Mouse (Mus musculus): ENCODE measurements around the gene Rrp9.

The Rrp9 gene

GRCm38 (mm10) chr9:106475663-106476001 lies at the start of gene Rrp9:
Gene Rrp9 (plus strand): TSS chr9:106475963.
- DNase-seq (ENCODE audit: low spot score in 2 of 2) = no peak

- no peak for DNase-seq (ENCODE audit: low spot score in 2 of 2)
Measured at GRCm38 (mm10) chr9:106428719-106429220, 47.0 kb upstream of the Rrp9 start.

- peak; percentile 94 to 97 for DNase-seq (ENCODE audit: low spot score in 2 of 2)
Measured at GRCm38 (mm10) chr9:106429221-106430014, 46.3 kb upstream of the Rrp9 start, which contains the start of gene Rpl29. Gene Rpl29 (plus strand): TSS chr9:106429454.

GRCm38 (mm10) chr9:106430015-106430264 lies 45.8 kb upstream of the Rrp9 start:
- no peak for DNase-seq (ENCODE audit: low spot score in 2 of 2)

GRCm38 (mm10) chr9:106433389-106433788 lies 42.4 kb upstream of the Rrp9 start:
- DNase-seq (ENCODE audit: low spot score in 2 of 2) = no peak

GRCm38 (mm10) chr9:106436566-106436965 lies 39.2 kb upstream of the Rrp9 start:
- DNase-seq (ENCODE audit: low spot score in 2 of 2) = no peak

- DNase-seq (ENCODE audit: low spot score in 2 of 2) = no peak
Measured at GRCm38 (mm10) chr9:106442680-106443079, 33.1 kb upstream of the Rrp9 start.

GRCm38 (mm10) chr9:106444836-106445235 lies 30.9 kb upstream of the Rrp9 start:
- DNase-seq (ENCODE audit: low spot score in 2 of 2) = no peak

GRCm38 (mm10) chr9:106447348-106447747 lies 28.4 kb upstream of the Rrp9 start, which contains the start of the genes Abhd14b and Abhd14a:
Gene Abhd14b (plus strand): TSS chr9:106447459.
Gene Abhd14a (minus strand): TSS chr9:106447678.
- DNase-seq (ENCODE audit: low spot score in 2 of 2) = peak; percentile 90 to 93

GRCm38 (mm10) chr9:106447951-106448350 lies 27.8 kb upstream of the Rrp9 start:
- DNase-seq (ENCODE audit: low spot score in 2 of 2) = no peak

- DNase-seq (ENCODE audit: low spot score in 2 of 2) = peak; percentile 68 to 69
Measured at GRCm38 (mm10) chr9:106448498-106449031, 27.2 kb upstream of the Rrp9 start.

- DNase-seq (ENCODE audit: low spot score in 2 of 2) = no peak
Measured at GRCm38 (mm10) chr9:106449947-106450346, 25.8 kb upstream of the Rrp9 start.

- peak in 1 of 2 experiments; percentile 68 for DNase-seq (ENCODE audit: low spot score in 2 of 2)
Measured at GRCm38 (mm10) chr9:106450661-106451060, 25.1 kb upstream of the Rrp9 start.

- DNase-seq (ENCODE audit: low spot score in 2 of 2) = no peak
Measured at GRCm38 (mm10) chr9:106451298-106451697, 24.5 kb upstream of the Rrp9 start.

- DNase-seq (ENCODE audit: low spot score in 2 of 2) = no peak
Measured at GRCm38 (mm10) chr9:106451899-106452298, 23.9 kb upstream of the Rrp9 start.

- no peak for DNase-seq (ENCODE audit: low spot score in 2 of 2)
Measured at GRCm38 (mm10) chr9:106452351-106452750, 23.4 kb upstream of the Rrp9 start.

- no peak for DNase-seq (ENCODE audit: low spot score in 2 of 2)
Measured at GRCm38 (mm10) chr9:106452821-106453220, 22.9 kb upstream of the Rrp9 start.

GRCm38 (mm10) chr9:106453271-106454070 lies 22.3 kb upstream of the Rrp9 start, which contains the start of gene Pcbp4:
Gene Pcbp4 (plus strand): TSS chr9:106453291.
- peak in 1 of 2 experiments; percentile 50 for DNase-seq (ENCODE audit: low spot score in 2 of 2)

- DNase-seq (ENCODE audit: low spot score in 2 of 2) = no peak
Measured at GRCm38 (mm10) chr9:106454071-106454761, 21.5 kb upstream of the Rrp9 start.

GRCm38 (mm10) chr9:106454888-106455681 lies 20.7 kb upstream of the Rrp9 start:
- no peak for DNase-seq (ENCODE audit: low spot score in 2 of 2)

Measured in urinary bladder, postnatal 36 days (tissue).